Mouse (Mus musculus): ENCODE measurements around the gene Cbwd1.
"Not testable (repeated sequence)": the region's sequence is repeated elsewhere in the genome, so short reads cannot be mapped to it uniquely, and the experiment has no call there.

The Cbwd1 gene

DNA sequence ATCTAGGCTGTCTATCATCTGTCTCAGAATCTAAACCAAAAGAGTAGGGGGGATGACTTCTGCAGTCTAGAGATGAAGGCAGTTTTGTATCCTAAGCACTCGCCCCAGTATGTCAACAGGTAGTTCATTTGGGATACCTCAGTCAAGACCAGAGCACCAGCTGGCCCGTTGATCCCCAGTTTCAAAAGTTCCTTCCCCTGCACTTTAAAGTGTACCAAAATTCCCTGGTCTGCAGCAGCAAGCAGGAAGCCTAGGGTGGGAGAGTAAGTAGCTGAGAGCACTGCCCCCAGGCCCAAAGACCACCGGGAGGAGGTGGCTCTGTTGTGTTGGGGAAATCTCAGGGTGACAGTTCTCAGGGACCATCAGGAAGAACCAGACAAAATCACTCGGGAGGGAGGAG lies 64.9 kb downstream of the Cbwd1 start:
- no peak for DNase-seq

DNA sequence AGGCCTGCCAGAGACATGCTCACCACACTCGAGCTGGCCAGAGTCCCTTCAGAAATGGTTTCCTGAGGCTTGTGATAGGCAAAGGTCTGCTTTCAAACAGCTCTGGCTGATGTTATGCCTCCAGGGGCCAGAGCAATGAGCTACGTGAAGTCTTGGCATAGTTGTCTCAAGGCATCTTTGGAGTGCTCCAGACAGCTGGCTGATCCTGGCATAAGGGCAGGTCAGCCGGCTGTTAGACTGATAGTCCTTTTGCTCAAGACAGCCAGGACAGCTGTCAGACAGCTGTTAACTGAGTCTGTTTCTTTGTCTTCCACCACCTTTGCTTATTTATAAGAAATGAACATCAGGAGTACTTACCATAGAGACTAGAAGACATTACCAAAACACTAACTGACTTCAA lies 74.5 kb downstream of the Cbwd1 start:
- no peak for DNase-seq

DNA sequence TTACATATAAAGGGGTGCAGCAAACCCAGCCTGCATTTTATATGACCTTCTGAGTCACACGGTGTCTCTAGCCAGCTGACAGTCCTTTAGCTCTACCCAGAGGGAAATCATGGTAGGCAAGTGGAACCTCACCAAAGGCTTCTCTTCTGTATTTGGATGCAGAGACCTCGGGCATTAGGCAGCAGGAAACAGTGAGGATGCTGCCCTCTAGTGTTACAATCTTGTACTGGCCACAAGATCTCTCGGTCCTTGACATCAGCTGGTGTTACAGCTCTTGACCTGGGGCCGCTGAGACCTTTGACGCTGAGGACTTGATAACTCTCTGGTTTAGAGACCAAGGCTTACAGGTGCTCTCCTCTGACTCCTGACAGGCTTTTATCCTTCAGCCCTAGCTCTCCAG lies 75.9 kb downstream of the Cbwd1 start:
- DNase-seq, result no peak

DNA sequence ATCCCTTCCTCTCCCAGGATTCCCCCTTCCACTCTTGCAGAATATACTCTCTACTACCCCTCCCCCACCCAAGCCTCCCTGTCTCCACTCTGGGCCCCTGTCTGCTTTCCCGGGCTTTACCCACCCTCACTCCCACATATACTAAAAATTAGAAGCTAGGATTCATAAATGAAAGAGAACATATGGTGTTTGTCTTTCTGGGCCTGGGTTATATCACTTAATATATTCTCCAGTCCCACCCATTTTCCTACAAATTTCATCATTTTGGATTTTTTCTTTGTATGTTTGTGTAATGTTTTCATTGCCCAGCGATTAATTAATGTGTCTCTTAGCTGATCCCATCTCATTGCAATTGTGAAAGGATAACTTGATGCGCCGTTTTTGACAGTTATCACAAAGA lies 80.2 kb downstream of the Cbwd1 start:
- DNase-seq, result no peak

DNA sequence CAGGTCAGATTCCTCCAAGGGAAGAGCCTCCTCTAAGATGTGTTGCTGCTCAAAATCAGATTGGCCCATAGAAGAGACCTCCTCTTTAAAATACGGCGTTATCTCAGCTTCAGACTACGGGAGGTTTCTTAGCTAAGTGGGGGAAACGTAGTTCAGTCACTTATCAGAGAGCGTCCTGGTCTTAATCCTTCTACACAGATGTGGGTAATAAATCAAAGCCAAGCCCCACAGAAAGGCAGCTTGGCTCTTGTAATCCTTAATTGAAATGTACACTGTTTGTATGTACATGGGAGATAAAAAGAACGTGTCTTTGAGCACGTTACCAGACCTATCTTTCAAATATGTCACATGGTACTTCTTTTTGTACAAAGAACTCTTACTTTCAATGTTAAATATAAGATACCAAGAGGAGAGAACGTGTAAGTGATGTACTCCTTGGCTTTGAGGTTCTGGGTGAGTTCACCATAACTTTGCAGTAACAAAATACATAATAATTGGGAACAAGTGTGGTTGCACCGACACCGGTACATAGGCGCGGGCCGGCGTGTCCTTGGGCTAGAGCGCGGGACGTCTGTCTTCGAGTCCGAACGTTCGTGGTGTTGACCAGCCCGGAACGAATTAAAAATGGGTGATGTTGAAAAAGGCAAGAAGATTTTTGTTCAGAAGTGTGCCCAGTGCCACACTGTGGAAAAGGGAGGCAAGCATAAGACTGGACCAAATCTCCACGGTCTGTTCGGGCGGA lies 86.1 kb downstream of the Cbwd1 start, which contains the start of gene Gm10053:
Gene Gm10053 (plus strand): TSS at position 558 of the 742 bp plus-strand sequence.
- DNase-seq, result not testable (repeated sequence)

DNA sequence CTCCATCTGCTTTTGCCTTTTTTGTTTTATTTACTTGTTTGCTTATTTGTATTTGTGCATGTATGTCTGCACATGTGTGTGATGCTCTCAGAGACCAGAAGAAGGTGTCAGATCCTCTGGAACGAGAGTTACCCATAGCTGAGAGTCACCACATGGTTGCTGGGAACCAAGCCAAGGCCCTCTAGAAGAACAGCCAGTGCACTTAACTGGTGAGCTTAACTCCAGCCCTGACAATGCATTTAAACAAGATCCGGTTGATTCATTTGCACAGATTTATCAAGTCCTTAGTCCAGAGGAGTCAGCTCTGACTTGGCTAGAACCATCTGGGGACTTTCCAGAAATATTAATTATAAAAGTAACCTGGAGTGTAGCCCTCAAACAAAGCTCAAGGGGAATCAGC lies 87.5 kb downstream of the Cbwd1 start:
- no peak for DNase-seq

DNA sequence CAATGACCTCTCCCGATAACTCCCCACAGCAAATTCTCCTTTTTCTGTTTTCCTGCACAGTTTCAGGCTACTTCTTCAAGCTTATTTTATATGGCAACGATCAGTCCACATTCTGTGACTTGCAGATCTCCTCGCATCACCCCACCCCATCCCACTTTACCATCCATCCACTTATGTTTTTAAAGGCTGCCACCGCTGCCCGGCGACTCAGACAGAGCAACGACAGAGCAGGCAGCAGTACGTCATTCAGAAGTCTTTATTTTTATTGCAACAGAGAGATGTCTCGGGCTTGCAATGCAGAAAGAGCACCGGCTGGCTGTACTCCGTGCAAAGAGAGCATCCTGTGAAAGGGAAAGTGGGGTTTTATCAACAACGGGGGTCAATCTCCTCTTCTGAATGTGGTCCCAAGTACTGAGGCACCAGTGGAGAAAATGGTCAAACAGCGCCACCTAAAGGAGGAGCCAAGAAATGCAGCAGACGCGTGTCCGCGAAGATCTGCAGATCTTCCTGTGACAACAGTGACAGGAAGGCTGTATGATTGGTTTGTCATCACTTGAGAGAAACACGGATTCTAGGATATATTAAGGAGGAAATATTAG lies 90.3 kb downstream of the Cbwd1 start:
- DNase-seq, result peak; percentile 21

Measured in kidney, adult 11 months (tissue).